Mouse (Mus musculus) brain, embryonic 18.5 days (tissue): ENCODE measurements at regions not wholly inside any gene's neighbourhood (a gene's known extent, or its start where the extent isn't known, plus 50 kb on each side); places are given as distances from the start of the nearest gene placed in this dataset.

Experiments
- DNase-seq: peaks from one replicate; pipeline ENCODE4 v3.0.0-alpha.2; 2012; ENCODE audit warnings: low read depth, low spot score

GRCm38 (mm10) chr5:141137716-141138115 is 103.6 kb upstream of the Sdk1 start:
- no peak for DNase-seq

- no peak for DNase-seq
These were observed 102.4 kb upstream of the Sdk1 start for GRCm38 (mm10) chr5:141138771-141139360.

GRCm38 (mm10) chr5:141139361-141139912 is 101.9 kb upstream of the Sdk1 start:
- no peak for DNase-seq

GRCm38 (mm10) chr5:141160391-141160790 is 80.9 kb upstream of the Sdk1 start:
- DNase-seq = no peak

- no peak for DNase-seq
These were observed 80.3 kb upstream of the Sdk1 start for GRCm38 (mm10) chr5:141160956-141161355.

GRCm38 (mm10) chr5:141182442-141182841 is 58.8 kb upstream of the Sdk1 start:
- no peak for DNase-seq

GRCm38 (mm10) chr5:141189033-141189432 is 52.3 kb upstream of the Sdk1 start:
- no peak for DNase-seq
